ENCODE assay signal across 32 mouse cellular contexts in genomic region chr11:72801182-72801581, GRCm38 (mm10).
"Had no signal": no experiment of that assay in that cellular context is flagged by ENCODE, and none has a peak within 500 bp of the region (broad histone marks: within the 10 kb centered on the region; RNA-seq: fewer than 3 reads in every experiment).

No protein-coding gene starts in this region.

- H3K36me3 ChIP-seq: heart, embryonic 10.5 days; heart, embryonic 13.5 days; heart, embryonic 15.5 days; hindbrain, embryonic 10.5 days; hindbrain, embryonic 12.5 days; hindbrain, embryonic 15.5 days; kidney, embryonic 15.5 days had no signal

- H3K9me3 ChIP-seq: heart, embryonic 10.5 days; heart, embryonic 12.5 days; heart, embryonic 13.5 days; heart, embryonic 15.5 days; hindbrain, embryonic 10.5 days; hindbrain, embryonic 12.5 days; hindbrain, embryonic 13.5 days; hindbrain, embryonic 15.5 days; kidney, embryonic 15.5 days had no signal

- H3K27ac ChIP-seq: heart, embryonic 10.5 days; heart, embryonic 13.5 days; heart, embryonic 15.5 days; hindbrain, embryonic 10.5 days; hindbrain, embryonic 12.5 days; hindbrain, embryonic 13.5 days; hindbrain, embryonic 14.5 days; hindbrain, embryonic 15.5 days; hindbrain, postnatal 0 days; kidney, embryonic 15.5 days; kidney, postnatal 0 days; layer of hippocampus, adult 2 months; left cerebral cortex, adult 2 months had no signal

- H3K27me3 ChIP-seq: heart, embryonic 12.5 days; heart, embryonic 13.5 days; heart, embryonic 15.5 days; hindbrain, embryonic 12.5 days; hindbrain, embryonic 13.5 days; hindbrain, embryonic 15.5 days; kidney, embryonic 15.5 days had no signal

- H3K4me3 ChIP-seq: heart, embryonic 10.5 days; heart, embryonic 12.5 days; heart, embryonic 13.5 days; heart, embryonic 15.5 days; hindbrain, embryonic 10.5 days; hindbrain, embryonic 12.5 days; hindbrain, embryonic 13.5 days; hindbrain, embryonic 15.5 days; kidney, embryonic 15.5 days; layer of hippocampus, adult 2 months; left cerebral cortex, adult 2 months had no signal

- H3K9ac ChIP-seq: heart, embryonic 12.5 days; heart, embryonic 13.5 days; heart, embryonic 15.5 days; hindbrain, embryonic 12.5 days; hindbrain, embryonic 13.5 days; hindbrain, embryonic 14.5 days; hindbrain, embryonic 15.5 days; kidney, embryonic 15.5 days had no signal

- ATAC-seq: hindbrain, embryonic 16.5 days; hindbrain, postnatal 0 days; inflammation-experienced regulatory T-cells, adult 6 months had no signal

- H3K4me2 ChIP-seq: heart, embryonic 11.5 days; heart, embryonic 12.5 days; heart, embryonic 13.5 days; heart, embryonic 15.5 days; hindbrain, embryonic 12.5 days; hindbrain, embryonic 13.5 days; hindbrain, embryonic 14.5 days; hindbrain, embryonic 15.5 days; kidney, embryonic 15.5 days had no signal

- DNase-seq: heart, postnatal 10 days; heart, postnatal 14 days; heart, postnatal 36 days; kidney, adult 11 months; kidney, adult 18-20 months; kidney, adult 2 months; kidney, adult 8-10 months; kidney, adult 9 months; kidney, postnatal 10 days; kidney, postnatal 14 days; kidney, postnatal 25 days; kidney, postnatal 36 days; kidney, postnatal 4 days; layer of hippocampus, adult 9-11 months; layer of hippocampus, postnatal 36 days had no signal
